Mouse (Mus musculus): Measurements from ENCODE around the gene Prb1.
"Not testable (repeated sequence)": the region's sequence is repeated elsewhere in the genome, so short reads cannot be mapped to it uniquely, and the experiment has no call there.

The Prb1 gene

GRCm38 (mm10) chr6:132210421-132210820 lies at the start of gene Prb1:
Prb1 (minus strand) TSS chr6:132210521.
- not testable (repeated sequence) for DNase-seq

All from thymus, adult 18-20 months (tissue).